Mouse (Mus musculus) c-Kit-positive CD71-positive TER-119-positive erythroid progenitor cells, embryonic 14.5 days (primary cell): Measurements from ENCODE around the gene Pigx.

Experiments
- DNase-seq: peaks from one replicate; pipeline ENCODE4 v3.0.0-alpha.2; 2013; ENCODE audit warnings: low spot score

Pigx gene

DNA sequence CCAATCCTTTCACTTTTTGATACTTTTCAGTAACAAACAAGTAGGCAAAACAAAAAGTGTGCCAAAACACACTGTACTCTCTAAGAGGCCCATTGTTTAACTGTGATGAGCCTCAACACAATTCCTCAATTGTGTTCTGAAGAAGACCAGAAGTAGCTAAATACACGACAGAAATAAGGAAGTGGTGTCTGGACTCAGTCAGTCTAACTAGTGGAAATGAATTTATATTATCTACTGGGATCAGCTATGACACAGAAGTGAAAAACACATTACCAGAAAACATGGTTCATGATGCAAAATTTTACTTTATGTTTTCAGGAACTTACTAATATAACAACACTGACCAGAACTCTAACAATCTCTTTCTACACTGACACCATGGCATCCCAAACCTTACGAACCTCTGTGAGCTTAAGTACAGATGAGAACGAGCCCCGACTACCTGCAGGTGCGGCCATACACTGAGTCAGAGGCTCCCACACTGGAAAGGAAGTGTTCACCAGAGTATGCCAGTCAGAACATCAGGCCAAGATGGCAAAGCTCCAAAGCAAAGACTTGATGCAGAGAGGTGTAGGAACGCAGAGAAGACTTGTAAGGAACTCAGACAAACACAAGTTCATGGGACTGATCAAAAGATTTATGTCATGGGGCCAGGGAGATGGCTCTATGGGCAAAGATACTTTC, 39.6 kb downstream of the Pigx start:
- DNase-seq, result no peak

DNA sequence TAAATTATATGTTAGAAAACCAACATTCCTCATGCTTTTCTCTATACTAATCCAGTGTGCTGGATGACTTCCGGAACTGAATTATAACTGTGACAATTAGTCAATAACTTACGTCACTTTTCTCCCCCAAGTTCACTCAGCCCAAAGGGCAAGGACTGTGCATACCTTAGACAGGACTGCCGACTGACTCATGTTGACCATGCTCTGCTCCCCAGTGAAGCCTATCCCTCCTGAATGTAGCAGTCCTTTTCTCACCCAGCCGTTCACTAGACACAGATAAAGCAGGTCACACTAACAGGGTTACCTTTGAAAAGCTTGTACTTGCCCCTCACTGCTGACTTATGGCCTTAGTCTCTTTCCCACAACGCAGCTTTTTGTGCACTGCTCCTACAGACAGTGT, 40.7 kb downstream of the Pigx start:
- DNase-seq, result no peak

GRCm38 (mm10) chr16:32042367-32042766, 57.2 kb downstream of the Pigx start:
- no peak for DNase-seq
